ENCODE assay signal across 8 mouse cellular contexts in genomic region chr15:100227031-100227662, GRCm38 (mm10). TPM values are rescaled to one million over a fixed set of nuclear protein-coding genes. Genes with fewer than 3 reads are reported as not detected.
DNase-seq lines count a peak whose midpoint lies in the region; TF ChIP-seq lines count a peak whose summit lies in the region.

No protein-coding gene starts in this region.

- H3K9me3 ChIP-seq in MEL (replicated peaks; ENCODE audit: insufficient read depth, low read length), result no peaks in the 10 kb centered on the region

- peaks cover 0 to 37% of the 10 kb centered on the region in 2 experiments; a peak in 2 of 4 replicates for H3K36me3 ChIP-seq in MEL (ENCODE audit: control insufficient read depth in 1 of 2, insufficient read depth in 2 of 2, low read length in 2 of 2)
- H3K36me3 ChIP-seq in liver, adult 2 months (ENCODE audit: control insufficient read depth, insufficient read depth, low read length), result no peaks in the 10 kb centered on the region
- no peaks in the 10 kb centered on the region for H3K36me3 ChIP-seq in myocyte (ENCODE audit: control insufficient read depth, insufficient read depth)

- H3ac ChIP-seq in myocyte (ENCODE audit: control insufficient read depth, insufficient read length), result peak overlapping the region; percentile 98

- WGBS in liver, adult 2 months, result under 1% methylated on average over 17 of the region's 17 CpGs

- peak overlapping the region; percentile 85 for H3K9ac ChIP-seq in MEL (ENCODE audit: control insufficient read depth, low read depth, low read length, poor library complexity, severe bottlenecking)
- H3K9ac ChIP-seq in liver, adult 2 months (ENCODE audit: low read depth, low read length), result peak overlapping the region; percentile 98

- TF ChIP-seq POLR2A in MEL (IDR thresholded peaks at IDR 0.05; ENCODE audit: control insufficient read depth in 1 of 2, insufficient read depth in 1 of 2, low read depth in 1 of 2, low read length in 2 of 2, poor library complexity in 1 of 2), result peak; percentile 34 to 91; a peak in 2 of 4 replicates
- TF ChIP-seq POLR2A in embryonic fibroblast, embryonic 13.5 days (IDR thresholded peaks at IDR 0.05; ENCODE audit: low read depth, low read length), result peak; percentile 76
- TF ChIP-seq POLR2A in liver, adult 2 months (IDR thresholded peaks at IDR 0.05; ENCODE audit: extremely low read depth, insufficient read depth, low read length), result no peak
- no peak for TF ChIP-seq POLR2A in myocyte (IDR thresholded peaks at IDR 0.05; ENCODE audit: insufficient read length, low read depth)

- TF ChIP-seq EP300 in MEL (IDR thresholded peaks at IDR 0.05; ENCODE audit: low read depth in 1 of 2, low read length in 2 of 2), result peak in 1 of 2 experiments; percentile 71

- H3K27me3 ChIP-seq in MEL (ENCODE audit: control insufficient read depth in 1 of 2, insufficient read depth in 2 of 2, low read length in 2 of 2) (no peaks in the 10 kb centered on the region), myocyte (ENCODE audit: control insufficient read depth, insufficient read depth, insufficient read length) (no peaks in the 10 kb centered on the region)
- H3K27me3 ChIP-seq in liver, adult 2 months (ENCODE audit: control insufficient read depth, insufficient read depth, low read length), result no peaks in the 10 kb centered on the region

- H3K27ac ChIP-seq in MEL (ENCODE audit: control insufficient read depth, low read depth, low read length), result peak overlapping the region; percentile 94
- H3K27ac ChIP-seq in embryonic fibroblast, embryonic 13.5 days (ENCODE audit: insufficient read depth, low read length), result peak overlapping the region; percentile 98
- H3K27ac ChIP-seq in liver, adult 2 months (replicated peaks; ENCODE audit: insufficient read depth, low read depth, low read length), result peak overlapping the region; percentile 99

- no peak for TF ChIP-seq CTCF in MEL (IDR thresholded peaks at IDR 0.05 in 2 of 3, conservative IDR thresholded peaks at IDR 0.05 in 1 of 3; ENCODE audit: control insufficient read depth in 1 of 3, insufficient read depth in 1 of 3, low read depth in 2 of 3, low read length in 3 of 3, poor library complexity in 1 of 3, severe bottlenecking in 1 of 3)
- TF ChIP-seq CTCF in embryonic fibroblast, embryonic 13.5 days (IDR thresholded peaks at IDR 0.05; ENCODE audit: borderline replicate concordance, insufficient read depth, low read length), result no peak
- no peak for TF ChIP-seq CTCF in liver, adult 2 months (IDR thresholded peaks at IDR 0.05; ENCODE audit: low read depth, low read length)

- intact Hi-C loops in heart, postnatal 36 days (cut with DNase I), result loop anchor here (5.0 to 10.0 kb wide), 2 partner anchors 388 to 510 kb away; partner anchors contain the start of genes Dazap2 and Gpd1

- H3K4me3 ChIP-seq in MEL (ENCODE audit: control insufficient read depth in 1 of 2, insufficient read depth in 1 of 2, low read depth in 2 of 2, low read length in 2 of 2) (peak overlapping the region; percentile 61 to 67), myocyte (peak overlapping the region; percentile 42)
- H3K4me3 ChIP-seq in embryonic fibroblast, embryonic 13.5 days (ENCODE audit: insufficient read depth, low read length), result peak overlapping the region; percentile 84
- peak overlapping the region; percentile 90 for H3K4me3 ChIP-seq in liver, adult 2 months (ENCODE audit: insufficient read depth, low read depth, low read length)

- no peak for TF ChIP-seq RAD21 in MEL (IDR thresholded peaks at IDR 0.05; ENCODE audit: low read depth, low read length)

- peaks cover 23 to 40% of the 10 kb centered on the region in 2 experiments for H3K4me1 ChIP-seq in MEL (ENCODE audit: control insufficient read depth in 1 of 2, insufficient read depth in 2 of 2, low read length in 2 of 2)
- H3K4me1 ChIP-seq in embryonic fibroblast, embryonic 13.5 days (ENCODE audit: control insufficient read depth, insufficient read depth, low read length), result peaks cover 3% of the 10 kb centered on the region; the same call in 1 of the 2 replicates
- H3K4me1 ChIP-seq in liver, adult 2 months (ENCODE audit: control insufficient read depth, insufficient read depth, low read length), result peaks cover 17% of the 10 kb centered on the region; the same call in 1 of the 2 replicates

- DNase-seq in A20 (ENCODE audit: low read depth, low spot score), result peak; percentile 65
- peak; percentile 95 for DNase-seq in MEL (ENCODE audit: low read depth, low spot score)
- peak; percentile 29 to 37 for DNase-seq in heart, postnatal 36 days
- peak; percentile 97 for DNase-seq in liver, adult 2 months (ENCODE audit: extremely low read depth, low read depth, low spot score)
- no peak for DNase-seq in retina, embryonic 14.5 days (ENCODE audit: low spot score)
- no peak for DNase-seq in thymus, postnatal 4 days

- H3K79me2 ChIP-seq in MEL (ENCODE audit: control insufficient read depth, insufficient read depth, low read length, poor library complexity) (peaks cover 42% of the 10 kb centered on the region), myocyte (ENCODE audit: control insufficient read depth, insufficient read depth) (peaks cover 38% of the 10 kb centered on the region)
- H3K79me2 ChIP-seq in liver, adult 2 months (ENCODE audit: control insufficient read depth, insufficient read depth, low read length), result peaks cover 25% of the 10 kb centered on the region

- H3K4me2 ChIP-seq in myocyte (ENCODE audit: low read depth), result peak overlapping the region; percentile 75

TF ChIP-seq in MEL, 35 proteins besides CTCF, POLR2A, EP300 and RAD21 (continues in another document):
- peak; percentile 76 for TF ChIP-seq MYC (IDR thresholded peaks at IDR 0.05; ENCODE audit: low read depth, low read length)
- TF ChIP-seq BHLHE40 (IDR thresholded peaks at IDR 0.05; ENCODE audit: borderline replicate concordance, low read depth, low read length), result peak; percentile 60; the same call in 1 of the 2 replicates
- TF ChIP-seq ZMIZ1 (IDR thresholded peaks at IDR 0.05; ENCODE audit: low read depth, low read length), result peak; percentile 97
- TF ChIP-seq POLR2AphosphoS2 (IDR thresholded peaks at IDR 0.05; ENCODE audit: low read length), result peak; percentile 95
- TF ChIP-seq SMC3 (IDR thresholded peaks at IDR 0.05; ENCODE audit: low read depth, low read length), result no peak
- no peak for TF ChIP-seq CHD2 (IDR thresholded peaks at IDR 0.05; ENCODE audit: low read length)
- TF ChIP-seq MXI1 (IDR thresholded peaks at IDR 0.05; ENCODE audit: low read depth, low read length), result peak; percentile 63
- TF ChIP-seq MAZ (IDR thresholded peaks at IDR 0.05; ENCODE audit: low read depth, low read length), result no peak
- peak; percentile 92 for TF ChIP-seq TBP (IDR thresholded peaks at IDR 0.05; ENCODE audit: low read depth, low read length)
- TF ChIP-seq TCF12 (IDR thresholded peaks at IDR 0.05; ENCODE audit: low read depth, low read length), result peak; percentile 74; the same call in 1 of the 2 replicates
- peak; percentile 59; the same call in 1 of the 2 replicates for TF ChIP-seq RCOR1 (IDR thresholded peaks at IDR 0.05; ENCODE audit: low read depth, low read length)
- peak; percentile 87; the same call in 1 of the 2 replicates for TF ChIP-seq POLR2AphosphoS5 (IDR thresholded peaks at IDR 0.05; ENCODE audit: borderline replicate concordance, low read depth, low read length)
- peak; percentile 77 for TF ChIP-seq NELFE (IDR thresholded peaks at IDR 0.05; ENCODE audit: low read depth, low read length)
- TF ChIP-seq TAL1 (IDR thresholded peaks at IDR 0.05; ENCODE audit: low read length), result peak; percentile 46

TF ChIP-seq in myocyte, 11 proteins besides CTCF, POLR2A, EP300 and RAD21:
- peak; percentile 38; the same call in 1 of the 2 replicates for TF ChIP-seq CEBPB (IDR thresholded peaks at IDR 0.05; ENCODE audit: insufficient read depth, poor library complexity, severe bottlenecking)
- TF ChIP-seq USF1 (IDR thresholded peaks at IDR 0.05; ENCODE audit: low read depth), result peak; percentile 0
- no peak for TF ChIP-seq SRF (IDR thresholded peaks at IDR 0.05; ENCODE audit: control insufficient read depth, insufficient read length, low read depth)
- peak; percentile 46 for TF ChIP-seq POLR2AphosphoS2 (IDR thresholded peaks at IDR 0.05; ENCODE audit: insufficient read length, low read depth)

RNA-seq across cellular contexts. Expression of gene Atf1, which starts 0.5 kb away (rescaled TPM):
- total RNA-seq in MEL (2012; rRNA removed), result 41.8 and 44.0 TPM in 2 replicates
- polyA plus RNA-seq in MEL (2012; ENCODE audit: insufficient read depth in 1 of 2, insufficient read length in 2 of 2, low read depth in 1 of 2, low replicate concordance in 2 of 2, missing spikeins in 1 of 2) (100 to 1,000 TPM; 183 to 854 TPM), myocyte (2012; fragmentation: generic; extraction: Trizol) (21.9 TPM)
- polyA plus RNA-seq in embryonic fibroblast, embryonic 13.5 days (2011; ENCODE audit: insufficient read length, low read depth, missing spikeins), result 62.5 and 68.0 TPM in 2 replicates
- total RNA-seq in heart, postnatal 36 days (2021), result 10 to 100 TPM; 40.5 to 53.9 TPM
- total RNA-seq in liver, adult 2 months (2014; rRNA removed), result 11.2 and 16.8 TPM in 2 replicates
- 35.1 and 36.3 TPM in 2 replicates for polyA plus RNA-seq in liver, adult 2 months (2012; rRNA removed)

RNA-seq across cellular contexts. Expression of gene Tmprss12, which starts 53.5 kb away (rescaled TPM):
- total RNA-seq in MEL (2012; rRNA removed), result not detected in 2 replicates
- polyA plus RNA-seq in MEL (2012; ENCODE audit: insufficient read depth in 1 of 2, insufficient read length in 2 of 2, low read depth in 1 of 2, low replicate concordance in 2 of 2, missing spikeins in 1 of 2) (not detected), myocyte (2012; fragmentation: generic; extraction: Trizol) (not detected)
- not detected in 2 replicates for polyA plus RNA-seq in embryonic fibroblast, embryonic 13.5 days (2011; ENCODE audit: insufficient read length, low read depth, missing spikeins)
- total RNA-seq in heart, postnatal 36 days (2021), result not detected
- not detected in 2 replicates for total RNA-seq in liver, adult 2 months (2014; rRNA removed)
- polyA plus RNA-seq in liver, adult 2 months (2012; rRNA removed), result not detected in 2 replicates

Comparison
In these comparisons a context has a peak if more than half of its experiments do, and no peak if none do; other contexts are left out.
1. DNase-seq: peak in A20 (single experiment), MEL (single experiment), heart, postnatal 36 days (2 of 2) and liver, adult 2 months (single experiment); none in retina, embryonic 14.5 days (single experiment) and thymus, postnatal 4 days (single experiment).
2. POLR2A ChIP-seq: peak in MEL (2 of 2) and embryonic fibroblast, embryonic 13.5 days (single experiment); none in liver, adult 2 months (single experiment) and myocyte (single experiment).
3. Peak in every context shown above with its lines, with median percentiles within 50 percentile points of each other: H3K27ac ChIP-seq and H3K4me3 ChIP-seq.